Mouse (Mus musculus): ENCODE measurements around the gene Fut9. TPM values are rescaled to one million over a fixed set of nuclear protein-coding genes. Genes with fewer than 3 reads are reported as not detected.

The Fut9 gene
- polyA plus RNA-seq, 1 experiment: 0.01 TPM

DNA sequence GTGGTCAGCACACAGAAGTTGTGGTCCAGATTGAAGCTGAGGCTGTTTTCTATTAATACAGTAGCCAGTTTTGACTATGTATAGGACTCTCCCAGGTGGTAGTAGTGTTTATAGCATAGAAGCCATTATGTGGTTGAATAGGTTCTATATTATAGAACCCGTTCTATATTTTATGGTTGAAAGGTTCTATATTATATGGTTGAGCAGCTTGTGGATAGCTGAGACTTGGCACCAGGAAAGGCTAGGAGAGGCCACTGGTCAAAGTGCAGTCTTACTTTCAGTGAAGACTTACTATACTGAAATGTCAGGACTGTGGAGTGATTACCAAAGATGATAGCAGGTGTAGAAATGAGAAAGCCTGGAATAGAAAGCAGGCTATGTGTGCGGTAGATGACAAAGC lies 151.9 kb downstream of the Fut9 start:
- H3K27me3 ChIP-seq (ENCODE audit: control insufficient read depth, insufficient read depth, low read length): no peaks in the 10 kb centered on the region
- H3K4me1 ChIP-seq (ENCODE audit: control insufficient read depth, insufficient read depth, low read length): no peaks in the 10 kb centered on the region
- no peak overlapping the region for H3K27ac ChIP-seq (ENCODE audit: control insufficient read depth, insufficient read depth, low read depth, low read length)
- no peak overlapping the region for H3K4me3 ChIP-seq (ENCODE audit: control insufficient read depth, low read depth, low read length)
- no peak for TF ChIP-seq POLR2A (IDR thresholded peaks at IDR 0.05; ENCODE audit: control insufficient read depth, low read depth, low read length)
- TF ChIP-seq CTCF (IDR thresholded peaks at IDR 0.05; ENCODE audit: control insufficient read depth, insufficient read depth, insufficient replicate concordance, low read depth, low read length): no peak
- no peaks in the 10 kb centered on the region for H3K36me3 ChIP-seq (ENCODE audit: control insufficient read depth, insufficient read depth, low read length)

DNA sequence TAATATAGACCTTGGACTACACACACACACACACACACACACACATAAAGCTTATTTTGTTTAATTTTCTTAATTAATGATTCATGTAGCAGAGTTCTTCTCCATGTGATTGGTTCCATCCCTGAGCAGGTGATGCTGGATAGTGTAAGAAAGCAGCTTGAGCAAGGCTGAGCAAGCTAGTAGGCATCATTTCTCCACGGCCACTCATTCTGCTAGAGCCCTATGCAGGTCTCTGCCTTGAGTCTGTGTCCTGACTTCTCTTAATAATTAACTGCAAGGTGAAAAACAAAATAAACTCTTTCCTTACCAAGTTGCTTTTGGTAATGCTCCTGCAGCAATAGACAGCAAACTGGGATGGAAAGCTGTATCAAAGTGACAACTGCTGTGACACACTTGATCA lies 152.5 kb downstream of the Fut9 start:
- Histone ChIP-seq H3K36me3 (ENCODE audit: control insufficient read depth, insufficient read depth, low read length) (no peaks in the 10 kb centered on the region), H3K4me1 (ENCODE audit: control insufficient read depth, insufficient read depth, low read length) (no peaks in the 10 kb centered on the region), H3K27me3 (ENCODE audit: control insufficient read depth, insufficient read depth, low read length) (no peaks in the 10 kb centered on the region), H3K27ac (ENCODE audit: control insufficient read depth, insufficient read depth, low read depth, low read length) (no peak overlapping the region), H3K4me3 (ENCODE audit: control insufficient read depth, low read depth, low read length) (no peak overlapping the region)
- no peak for TF ChIP-seq POLR2A (IDR thresholded peaks at IDR 0.05; ENCODE audit: control insufficient read depth, low read depth, low read length)
- no peak for TF ChIP-seq CTCF (IDR thresholded peaks at IDR 0.05; ENCODE audit: control insufficient read depth, insufficient read depth, insufficient replicate concordance, low read depth, low read length)

DNA sequence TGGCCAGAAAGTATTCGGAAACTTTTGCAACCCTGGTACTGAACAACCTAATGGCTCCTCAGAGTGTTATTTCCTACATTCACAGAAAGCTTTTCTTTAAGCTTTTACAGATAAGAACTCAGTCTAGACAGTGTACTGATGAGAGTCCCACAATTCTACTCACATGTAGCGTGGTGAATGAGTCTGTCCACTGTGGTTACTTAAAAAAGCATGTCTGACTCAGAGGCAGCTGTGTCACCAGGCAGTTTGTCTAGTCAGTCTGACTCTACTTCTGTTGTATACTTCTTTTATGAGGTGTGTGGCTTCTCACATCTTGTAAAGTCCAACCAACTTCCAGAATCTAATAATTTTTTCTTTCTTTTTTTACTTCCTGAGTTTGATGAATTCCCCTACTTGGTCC lies 154.5 kb downstream of the Fut9 start:
- no peak for TF ChIP-seq POLR2A (IDR thresholded peaks at IDR 0.05; ENCODE audit: control insufficient read depth, low read depth, low read length)
- TF ChIP-seq CTCF (IDR thresholded peaks at IDR 0.05; ENCODE audit: control insufficient read depth, insufficient read depth, insufficient replicate concordance, low read depth, low read length): no peak
- H3K27me3 ChIP-seq (ENCODE audit: control insufficient read depth, insufficient read depth, low read length): no peaks in the 10 kb centered on the region
- H3K27ac ChIP-seq (ENCODE audit: control insufficient read depth, insufficient read depth, low read depth, low read length): no peak overlapping the region
- no peaks in the 10 kb centered on the region for H3K36me3 ChIP-seq (ENCODE audit: control insufficient read depth, insufficient read depth, low read length)
- H3K4me1 ChIP-seq (ENCODE audit: control insufficient read depth, insufficient read depth, low read length): no peaks in the 10 kb centered on the region
- no peak overlapping the region for H3K4me3 ChIP-seq (ENCODE audit: control insufficient read depth, low read depth, low read length)

DNA sequence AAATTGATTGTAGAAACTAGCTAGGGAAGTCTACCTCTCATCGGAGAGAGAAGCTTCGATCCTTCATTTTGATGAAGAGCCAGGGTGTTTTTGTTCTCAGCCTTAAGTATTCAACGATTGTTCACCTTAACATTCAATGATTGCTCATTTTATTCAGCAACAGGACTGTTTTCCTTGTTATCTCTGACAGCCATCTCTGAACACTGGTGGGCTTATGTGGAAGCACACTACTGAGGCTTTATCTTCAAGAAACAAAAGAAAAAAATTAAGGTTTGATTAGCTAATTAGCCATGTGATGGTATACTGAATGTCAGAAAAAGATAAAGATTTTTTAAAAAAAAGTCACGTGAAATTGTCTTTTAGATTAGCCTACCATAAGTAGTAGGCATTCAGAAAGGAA lies 158.1 kb downstream of the Fut9 start:
- TF ChIP-seq CTCF (IDR thresholded peaks at IDR 0.05; ENCODE audit: control insufficient read depth, insufficient read depth, insufficient replicate concordance, low read depth, low read length) (no peak), POLR2A (IDR thresholded peaks at IDR 0.05; ENCODE audit: control insufficient read depth, low read depth, low read length) (no peak)
- Histone ChIP-seq H3K36me3 (ENCODE audit: control insufficient read depth, insufficient read depth, low read length) (no peaks in the 10 kb centered on the region), H3K27me3 (ENCODE audit: control insufficient read depth, insufficient read depth, low read length) (no peaks in the 10 kb centered on the region), H3K27ac (ENCODE audit: control insufficient read depth, insufficient read depth, low read depth, low read length) (no peak overlapping the region), H3K4me1 (ENCODE audit: control insufficient read depth, insufficient read depth, low read length) (no peaks in the 10 kb centered on the region), H3K4me3 (ENCODE audit: control insufficient read depth, low read depth, low read length) (no peak overlapping the region)

DNA sequence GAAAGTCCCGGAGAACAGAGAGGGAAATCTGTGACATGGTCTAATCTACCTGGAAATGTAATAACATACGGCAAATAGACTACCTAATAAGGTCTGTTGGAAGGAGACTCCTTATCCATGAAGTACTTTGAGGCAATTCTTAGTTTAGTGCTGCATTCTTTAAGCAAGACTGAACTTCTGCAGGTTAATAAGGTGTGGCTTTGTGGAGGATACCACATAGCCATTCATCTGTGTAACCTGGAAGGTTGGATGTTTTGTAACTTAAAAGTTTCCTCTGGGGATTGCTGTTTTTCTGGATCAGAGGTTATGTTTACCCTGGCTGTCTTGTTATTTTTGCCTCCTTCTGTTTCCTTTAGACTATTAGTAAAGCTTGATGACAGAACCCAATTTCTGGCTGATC lies 166.8 kb downstream of the Fut9 start:
- Histone ChIP-seq H3K27ac (ENCODE audit: control insufficient read depth, insufficient read depth, low read depth, low read length) (no peak overlapping the region), H3K36me3 (ENCODE audit: control insufficient read depth, insufficient read depth, low read length) (no peaks in the 10 kb centered on the region), H3K27me3 (ENCODE audit: control insufficient read depth, insufficient read depth, low read length) (no peaks in the 10 kb centered on the region), H3K4me3 (ENCODE audit: control insufficient read depth, low read depth, low read length) (no peak overlapping the region), H3K4me1 (ENCODE audit: control insufficient read depth, insufficient read depth, low read length) (no peaks in the 10 kb centered on the region)
- TF ChIP-seq POLR2A (IDR thresholded peaks at IDR 0.05; ENCODE audit: control insufficient read depth, low read depth, low read length) (no peak), CTCF (IDR thresholded peaks at IDR 0.05; ENCODE audit: control insufficient read depth, insufficient read depth, insufficient replicate concordance, low read depth, low read length) (no peak)

DNA sequence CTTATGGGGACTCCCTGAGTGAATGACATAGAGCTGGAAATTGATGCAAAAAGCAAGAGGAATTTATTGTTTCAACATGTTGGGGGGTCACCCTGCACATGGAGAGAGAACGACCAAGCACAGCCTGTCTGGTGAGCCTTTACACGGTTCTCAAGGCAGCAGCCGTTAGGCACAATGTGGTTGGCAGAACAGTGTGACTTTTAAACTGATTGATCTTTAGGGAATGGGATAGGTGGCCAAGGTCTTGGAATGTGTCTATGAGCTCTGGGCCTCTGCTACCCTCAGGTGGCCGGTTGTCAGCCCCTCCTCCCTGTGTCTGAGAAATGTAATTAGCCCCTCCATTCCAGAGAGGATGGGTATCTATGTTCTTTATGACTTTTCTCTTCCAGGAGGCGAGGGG lies 171.9 kb downstream of the Fut9 start:
- Histone ChIP-seq H3K27ac (ENCODE audit: control insufficient read depth, insufficient read depth, low read depth, low read length) (no peak overlapping the region), H3K4me1 (ENCODE audit: control insufficient read depth, insufficient read depth, low read length) (no peaks in the 10 kb centered on the region), H3K4me3 (ENCODE audit: control insufficient read depth, low read depth, low read length) (no peak overlapping the region), H3K27me3 (ENCODE audit: control insufficient read depth, insufficient read depth, low read length) (no peaks in the 10 kb centered on the region), H3K36me3 (ENCODE audit: control insufficient read depth, insufficient read depth, low read length) (no peaks in the 10 kb centered on the region)
- TF ChIP-seq POLR2A (IDR thresholded peaks at IDR 0.05; ENCODE audit: control insufficient read depth, low read depth, low read length): no peak
- no peak for TF ChIP-seq CTCF (IDR thresholded peaks at IDR 0.05; ENCODE audit: control insufficient read depth, insufficient read depth, insufficient replicate concordance, low read depth, low read length)

DNA sequence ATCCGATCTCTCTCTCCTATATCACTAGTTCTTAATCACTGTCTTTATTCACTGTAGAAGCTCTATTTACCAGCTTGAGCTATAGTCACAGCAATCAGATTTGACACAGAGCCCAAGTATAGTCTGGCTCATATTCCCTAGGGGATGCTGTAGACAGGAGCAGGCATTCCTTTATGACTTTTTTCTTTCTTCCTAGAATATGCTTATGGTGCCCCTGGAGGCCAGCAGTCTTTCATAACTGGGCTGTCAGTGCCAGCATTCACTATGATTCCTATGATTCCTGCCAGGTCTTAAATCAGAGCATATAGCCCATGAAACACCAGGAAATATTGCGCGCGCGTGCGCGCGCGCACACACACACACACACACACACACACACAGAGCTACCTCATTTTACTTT lies 172.6 kb downstream of the Fut9 start:
- no peaks in the 10 kb centered on the region for H3K36me3 ChIP-seq (ENCODE audit: control insufficient read depth, insufficient read depth, low read length)
- H3K4me3 ChIP-seq (ENCODE audit: control insufficient read depth, low read depth, low read length): no peak overlapping the region
- no peaks in the 10 kb centered on the region for H3K4me1 ChIP-seq (ENCODE audit: control insufficient read depth, insufficient read depth, low read length)
- TF ChIP-seq CTCF (IDR thresholded peaks at IDR 0.05; ENCODE audit: control insufficient read depth, insufficient read depth, insufficient replicate concordance, low read depth, low read length) (no peak), POLR2A (IDR thresholded peaks at IDR 0.05; ENCODE audit: control insufficient read depth, low read depth, low read length) (no peak)
- H3K27ac ChIP-seq (ENCODE audit: control insufficient read depth, insufficient read depth, low read depth, low read length): no peak overlapping the region
- no peaks in the 10 kb centered on the region for H3K27me3 ChIP-seq (ENCODE audit: control insufficient read depth, insufficient read depth, low read length)

DNA sequence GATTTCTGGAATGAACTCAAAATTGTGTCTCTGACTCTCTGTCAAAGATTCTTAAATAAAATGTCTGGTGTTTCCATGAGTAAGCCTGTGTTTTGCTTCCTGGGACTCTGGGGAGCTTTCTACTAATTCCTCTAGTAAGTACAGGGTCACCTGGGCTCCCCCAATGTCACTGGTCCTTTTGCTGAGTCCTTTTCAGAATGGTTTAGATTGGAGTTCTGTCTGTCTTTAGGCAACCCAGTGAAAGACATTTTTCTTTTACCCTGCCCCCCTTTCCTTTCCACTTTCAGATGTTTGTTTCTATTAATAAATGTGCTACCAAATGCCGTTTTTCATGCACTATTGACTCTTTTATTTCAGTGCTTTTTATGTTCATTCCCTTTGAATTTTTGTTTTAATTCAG lies 173.0 kb downstream of the Fut9 start:
- no peaks in the 10 kb centered on the region for H3K27me3 ChIP-seq (ENCODE audit: control insufficient read depth, insufficient read depth, low read length)
- H3K27ac ChIP-seq (ENCODE audit: control insufficient read depth, insufficient read depth, low read depth, low read length): no peak overlapping the region
- no peak for TF ChIP-seq CTCF (IDR thresholded peaks at IDR 0.05; ENCODE audit: control insufficient read depth, insufficient read depth, insufficient replicate concordance, low read depth, low read length)
- no peak for TF ChIP-seq POLR2A (IDR thresholded peaks at IDR 0.05; ENCODE audit: control insufficient read depth, low read depth, low read length)
- H3K4me3 ChIP-seq (ENCODE audit: control insufficient read depth, low read depth, low read length): no peak overlapping the region
- H3K4me1 ChIP-seq (ENCODE audit: control insufficient read depth, insufficient read depth, low read length): no peaks in the 10 kb centered on the region
- H3K36me3 ChIP-seq (ENCODE audit: control insufficient read depth, insufficient read depth, low read length): no peaks in the 10 kb centered on the region

Measured in testis, adult 2 months (tissue).